9 mouse cellular contexts compared by ENCODE assay signal in genomic region chr14:19803623-19804022, GRCm38 (mm10). TPM values are rescaled to one million over a fixed set of nuclear protein-coding genes. Genes with fewer than 3 reads are reported as not detected.
DNase-seq lines count a peak whose midpoint lies in the region; ATAC-seq lines count a peak whose summit lies in the region.
"Had no signal": no experiment of that assay in that cellular context is flagged by ENCODE, and none has a peak within 500 bp of the region (broad histone marks: within the 10 kb centered on the region; RNA-seq: fewer than 3 reads in every experiment).

No protein-coding gene starts in this region.

- H3K36me3 ChIP-seq in heart, embryonic 10.5 days, result peaks cover 82% of the 10 kb centered on the region
- H3K36me3 ChIP-seq in kidney, embryonic 15.5 days, result peaks cover 75% of the 10 kb centered on the region
- H3K36me3 ChIP-seq: G1E had no signal

- 35% methylated on average over 10 of the region's 10 CpGs for WGBS in heart, embryonic 10.5 days
- 77% methylated on average over 10 of the region's 10 CpGs for WGBS in kidney, embryonic 15.5 days

- no peak overlapping the region for H3K27ac ChIP-seq in heart, embryonic 10.5 days
- no peak overlapping the region for H3K27ac ChIP-seq in kidney, embryonic 15.5 days

- peak; percentile 47 for DNase-seq in heart, postnatal 4 days
- DNase-seq in heart, embryonic 10.5 days (ENCODE audit: low spot score), result no peak
- peak; percentile 49 for DNase-seq in ES-CJ7 (ENCODE audit: low read depth, low spot score)
- peak; percentile 48 to 60 for DNase-seq in adrenal gland, postnatal 36 days
- peak; percentile 53 for DNase-seq in lung, postnatal 10 days
- no peak for DNase-seq in right cerebral cortex, postnatal 36 days (ENCODE audit: low spot score in 2 of 2)
- DNase-seq: heart, postnatal 14 days had no signal

- no peak overlapping the region for H3K9ac ChIP-seq in kidney, embryonic 15.5 days

- H3K9me3 ChIP-seq in heart, embryonic 10.5 days, result no peaks in the 10 kb centered on the region
- H3K9me3 ChIP-seq in kidney, embryonic 15.5 days (replicated peaks), result no peaks in the 10 kb centered on the region
- H3K9me3 ChIP-seq: G1E had no signal

- H3K4me3 ChIP-seq in heart, embryonic 10.5 days, result no peak overlapping the region
- no peak overlapping the region for H3K4me3 ChIP-seq in kidney, embryonic 15.5 days (replicated peaks)

- no peak for ATAC-seq in kidney, embryonic 15.5 days (replicated peaks; ENCODE audit: low FRiP score)

- no peaks in the 10 kb centered on the region for H3K27me3 ChIP-seq in heart, embryonic 10.5 days (ENCODE audit: insufficient read depth, poor library complexity, severe bottlenecking)
- no peaks in the 10 kb centered on the region for H3K27me3 ChIP-seq in kidney, embryonic 15.5 days

- peaks cover 10% of the 10 kb centered on the region for H3K4me1 ChIP-seq in heart, embryonic 10.5 days
- no peaks in the 10 kb centered on the region for H3K4me1 ChIP-seq in kidney, embryonic 15.5 days

- no peak overlapping the region for H3K4me2 ChIP-seq in kidney, embryonic 15.5 days

RNA-seq across cellular contexts. Expression of gene Rtraf, which starts 20.0 kb away (rescaled TPM):
- total RNA-seq in heart, postnatal 4 days (2021), result 10 to 100 TPM; 83.7 to 84.1 TPM
- polyA plus RNA-seq in heart, embryonic 10.5 days (2016; fragmentation: Nextera tagmentation; extraction: Ambion mirVana), result 182 and 196 TPM in 2 replicates
- total RNA-seq in adrenal gland, postnatal 36 days (2021), result 10 to 100 TPM; 74.1 to 76.9 TPM
- 211 and 221 TPM in 2 replicates for polyA plus RNA-seq in kidney, embryonic 15.5 days (2015; fragmentation: Nextera tagmentation; extraction: Ambion mirVana)

RNA-seq across cellular contexts. Expression of gene Nid2, which starts 52.6 kb away (rescaled TPM):
- 100 to 1,000 TPM; 118 to 125 TPM for total RNA-seq in heart, postnatal 4 days (2021)
- 169 and 250 TPM in 2 replicates for polyA plus RNA-seq in heart, embryonic 10.5 days (2016; fragmentation: Nextera tagmentation; extraction: Ambion mirVana)
- total RNA-seq in adrenal gland, postnatal 36 days (2021), result 10 to 100 TPM; 24.8 to 32.8 TPM
- polyA plus RNA-seq in kidney, embryonic 15.5 days (2015; fragmentation: Nextera tagmentation; extraction: Ambion mirVana), result 104 and 128 TPM in 2 replicates

Comparison
In these comparisons a context has a peak if more than half of its experiments do, and no peak if none do; other contexts are left out.
1. DNase-seq: peak in heart, postnatal 4 days (single experiment), ES-CJ7 (single experiment), adrenal gland, postnatal 36 days (2 of 2) and lung, postnatal 10 days (single experiment); none in heart, embryonic 10.5 days (single experiment) and right cerebral cortex, postnatal 36 days (0 of 2).